23 mouse cellular contexts compared by ENCODE assay signal in the genomic region with DNA sequence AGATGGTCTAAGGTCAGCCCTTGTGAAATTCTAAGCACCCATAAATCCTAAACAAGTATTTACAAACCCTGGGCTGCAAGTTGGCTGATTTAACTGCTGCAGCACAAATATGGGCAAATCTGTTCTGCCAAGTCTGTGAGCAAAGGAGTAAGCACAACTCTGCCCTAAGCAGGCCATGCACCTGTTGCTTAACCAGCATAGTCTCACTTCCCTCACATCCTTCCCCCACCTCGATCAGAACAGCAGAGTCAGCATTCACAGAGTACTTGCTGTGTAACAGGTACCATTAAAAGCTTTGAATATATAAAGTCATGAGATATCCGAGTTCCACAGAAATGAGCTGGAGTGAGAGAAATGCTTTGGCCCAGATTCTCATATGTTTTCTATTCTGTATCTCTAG.
"Had no signal": no experiment of that assay in that cellular context is flagged by ENCODE, and none has a peak within 500 bp of the region (broad histone marks: within the 10 kb centered on the region; RNA-seq: fewer than 3 reads in every experiment).

No protein-coding gene starts in this region.

- ATAC-seq: hindbrain, postnatal 0 days; intestine, embryonic 16.5 days had no signal

- H3K9ac ChIP-seq: heart, embryonic 13.5 days; heart, embryonic 15.5 days; hindbrain, embryonic 13.5 days; hindbrain, embryonic 15.5 days; limb, embryonic 12.5 days; liver, embryonic 13.5 days had no signal

- H3K4me2 ChIP-seq: heart, embryonic 11.5 days; heart, embryonic 13.5 days; heart, embryonic 15.5 days; hindbrain, embryonic 13.5 days; hindbrain, embryonic 15.5 days; limb, embryonic 12.5 days; liver, embryonic 13.5 days had no signal

- DNase-seq: gastrocnemius, postnatal 14 days; gastrocnemius, postnatal 36 days; heart, adult 11 months; heart, adult 2 months; heart, postnatal 14 days; heart, postnatal 36 days; kidney, adult 11 months; kidney, adult 2 months; kidney, adult 9 months; kidney, postnatal 10 days; kidney, postnatal 4 days; liver; liver, embryonic 13.5 days had no signal

- H3K4me3 ChIP-seq: heart, adult 2 months; heart, embryonic 13.5 days; heart, embryonic 15.5 days; hindbrain, embryonic 13.5 days; hindbrain, embryonic 15.5 days; left cerebral cortex, adult 2 months; limb, embryonic 10.5 days; limb, embryonic 12.5 days; liver, embryonic 13.5 days had no signal

- H3K9me3 ChIP-seq: heart, embryonic 13.5 days; heart, embryonic 15.5 days; hindbrain, embryonic 13.5 days; hindbrain, embryonic 15.5 days; limb, embryonic 10.5 days; limb, embryonic 12.5 days; liver, embryonic 13.5 days had no signal

- H3K36me3 ChIP-seq: liver, embryonic 13.5 days had no signal

- H3K27ac ChIP-seq: heart, adult 2 months; heart, embryonic 13.5 days; heart, embryonic 15.5 days; hindbrain, embryonic 13.5 days; hindbrain, embryonic 15.5 days; hindbrain, postnatal 0 days; limb, embryonic 10.5 days; limb, embryonic 12.5 days; liver, embryonic 13.5 days had no signal

- H3K27me3 ChIP-seq: heart, embryonic 13.5 days; heart, embryonic 15.5 days; hindbrain, embryonic 13.5 days; hindbrain, embryonic 15.5 days; limb, embryonic 12.5 days; liver, embryonic 13.5 days had no signal

- H3K4me1 ChIP-seq: heart, embryonic 13.5 days; heart, embryonic 15.5 days; hindbrain, embryonic 15.5 days; limb, embryonic 10.5 days; limb, embryonic 12.5 days; liver, embryonic 13.5 days had no signal
